Mouse (Mus musculus) lung, postnatal 0 days (tissue): Measurements from ENCODE around the gene Flii.

Source experiments
- CTCF ChIP-seq: IDR thresholded peaks from 2 replicates; pipeline ENCODE4 v1.5.1; 2016; ENCODE audit warnings: antibody characterized with exemption, mild to moderate bottlenecking
- EP300 ChIP-seq: IDR thresholded peaks from 2 replicates; pipeline ENCODE4 v1.6.1; 2016; ENCODE audit warnings: antibody characterized with exemption, mild to moderate bottlenecking, control low read depth

GRCm38 (mm10) chr11:60708631-60709030 lies 18.4 kb downstream of the Flii start:
- TF ChIP-seq CTCF, result no peak
- no peak for TF ChIP-seq EP300
